Mouse (Mus musculus) layer of hippocampus, adult 11-12 months (tissue): ENCODE data around the gene Dnal4.

Source experiments
- DNase-seq: peaks from one replicate; pipeline ENCODE4 v3.0.0; 2022; ENCODE audit warnings: low spot score

The Dnal4 gene

DNA sequence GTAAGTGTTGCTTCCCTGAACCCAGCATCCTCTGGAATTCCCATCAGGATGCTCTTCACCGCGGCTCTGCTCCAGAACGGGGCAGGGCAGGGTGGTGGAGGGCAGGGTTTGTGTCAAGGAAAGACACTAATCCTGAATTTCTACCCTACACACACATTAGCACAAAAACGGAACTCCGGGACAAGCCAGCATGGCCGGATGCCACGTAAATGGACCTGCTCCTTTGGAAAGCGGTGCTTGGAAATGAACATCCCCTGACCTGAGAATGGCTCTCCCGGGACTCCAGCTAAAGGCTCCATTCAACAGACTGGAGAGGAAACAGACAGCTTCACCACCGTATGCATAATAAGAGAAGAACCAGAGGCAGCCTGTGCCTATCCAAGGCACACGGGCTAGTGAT lies 23.1 kb upstream of the Dnal4 start:
- DNase-seq: no peak

DNA sequence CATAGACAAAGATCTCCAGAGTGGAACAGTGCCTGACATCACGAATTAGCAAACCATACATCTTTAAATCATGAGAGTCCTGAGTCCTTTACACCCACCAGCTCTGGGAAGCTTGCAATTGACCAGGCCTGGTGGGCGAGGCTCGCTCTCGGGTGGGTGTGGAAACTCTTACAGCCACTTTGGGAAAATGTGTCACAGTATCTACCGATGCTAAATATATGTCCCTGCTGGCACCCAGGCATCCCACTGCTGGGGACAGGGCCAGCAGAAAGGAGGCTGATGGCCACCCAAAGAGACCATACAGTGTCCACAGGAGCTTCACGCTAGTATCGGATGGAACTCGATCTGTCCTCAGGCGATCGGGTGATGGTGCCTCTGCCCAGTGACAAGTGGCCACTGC lies 20.9 kb upstream of the Dnal4 start:
- DNase-seq: no peak

DNA sequence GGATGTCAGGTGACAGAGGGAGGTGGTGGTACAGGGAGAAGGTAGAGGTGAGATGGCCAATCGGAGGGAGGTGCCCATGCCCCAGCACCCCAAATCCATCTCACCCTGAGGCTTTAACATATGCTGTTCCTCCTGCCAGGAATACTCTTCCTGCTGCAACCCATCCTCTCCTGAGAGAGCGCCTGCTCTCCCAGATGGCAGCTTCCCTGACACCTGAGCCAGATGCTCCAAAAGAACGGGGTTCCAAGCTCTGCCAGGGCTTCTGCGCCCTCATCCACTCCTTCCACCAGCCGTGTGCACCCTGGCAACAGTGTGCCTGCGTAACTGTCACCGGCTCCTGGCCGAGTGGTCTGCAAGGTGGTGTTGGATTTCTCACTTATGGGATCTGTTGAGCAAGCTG lies 20.0 kb upstream of the Dnal4 start:
- no peak for DNase-seq

DNA sequence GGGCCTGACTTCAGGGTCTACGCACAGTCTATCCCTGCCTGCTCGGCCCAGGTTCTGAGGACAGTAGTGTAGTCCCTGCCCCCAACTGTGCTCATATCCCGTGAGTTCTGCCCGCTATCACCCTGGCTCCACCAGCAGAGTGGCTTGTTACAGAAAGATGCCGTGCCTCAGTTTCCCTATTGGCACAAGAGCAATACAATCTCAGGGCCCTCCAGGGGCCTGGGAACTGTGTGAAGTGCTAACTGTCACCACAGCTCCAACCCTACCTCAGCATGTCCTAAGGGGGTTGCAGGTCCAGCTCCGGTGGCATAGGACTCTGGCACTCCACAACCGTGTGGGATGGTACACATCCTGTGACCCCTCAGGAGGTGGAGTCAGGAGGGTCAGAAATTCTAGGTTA lies 19.4 kb upstream of the Dnal4 start:
- no peak for DNase-seq

DNA sequence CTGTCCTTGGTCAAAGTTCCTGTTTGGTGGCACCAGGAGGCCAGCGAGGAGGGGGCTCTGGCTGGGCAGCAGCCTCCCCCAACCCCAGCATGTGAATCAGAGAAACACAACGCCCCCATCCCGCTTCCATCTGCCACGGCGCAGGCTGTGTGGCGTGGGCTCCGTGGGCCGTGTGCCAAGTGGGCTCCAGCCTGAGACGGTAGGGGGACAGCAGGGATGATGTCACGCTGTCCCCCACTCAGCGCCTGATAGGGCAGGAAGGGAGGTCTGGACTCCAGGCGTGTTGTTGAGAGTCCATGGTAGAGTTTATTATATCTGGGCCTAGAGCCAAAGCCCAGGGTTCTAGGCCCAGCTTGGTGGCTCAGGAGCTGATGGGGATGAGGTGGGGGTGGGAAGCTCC lies 18.6 kb upstream of the Dnal4 start:
- DNase-seq: peak; percentile 78

DNA sequence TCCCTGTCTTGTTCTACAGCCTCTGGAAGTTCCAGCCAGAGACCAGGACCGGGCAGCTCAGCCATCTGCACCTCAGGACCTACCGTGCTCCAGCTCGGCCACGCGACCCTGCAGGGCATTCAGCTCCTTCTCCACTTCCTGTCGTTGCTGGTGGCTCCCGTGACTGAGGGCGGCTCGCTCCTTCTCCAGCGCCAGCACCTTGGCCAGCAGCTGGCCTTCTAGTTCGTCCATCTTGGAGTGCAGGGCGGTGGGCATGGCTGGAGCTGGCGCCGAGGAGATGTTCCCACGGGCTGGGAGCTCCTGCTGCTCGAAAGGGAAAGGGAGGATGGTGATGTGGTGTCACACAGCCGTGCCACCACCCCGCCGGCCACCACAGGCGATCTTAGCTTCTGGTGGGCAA lies 16.5 kb upstream of the Dnal4 start:
- DNase-seq: no peak

DNA sequence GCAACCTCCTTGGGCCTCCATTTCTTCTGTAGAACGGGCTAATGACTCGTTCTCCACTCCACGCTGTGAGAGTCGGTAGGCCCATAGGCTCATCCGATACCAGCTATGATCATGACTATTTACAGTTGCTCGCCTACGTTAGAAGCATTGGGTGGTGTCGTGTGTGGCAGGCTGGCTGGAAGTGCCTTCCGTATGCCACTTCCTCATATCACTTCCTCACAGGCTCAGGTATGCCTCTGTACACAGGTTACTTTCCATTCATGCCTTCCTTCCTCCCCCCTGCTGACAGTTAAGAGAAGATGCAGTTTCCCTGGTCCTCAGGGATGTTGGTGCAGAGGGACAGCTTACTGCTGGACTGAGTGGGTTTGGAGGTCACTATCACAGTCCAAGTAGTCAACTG lies 15.4 kb upstream of the Dnal4 start:
- DNase-seq: no peak

DNA sequence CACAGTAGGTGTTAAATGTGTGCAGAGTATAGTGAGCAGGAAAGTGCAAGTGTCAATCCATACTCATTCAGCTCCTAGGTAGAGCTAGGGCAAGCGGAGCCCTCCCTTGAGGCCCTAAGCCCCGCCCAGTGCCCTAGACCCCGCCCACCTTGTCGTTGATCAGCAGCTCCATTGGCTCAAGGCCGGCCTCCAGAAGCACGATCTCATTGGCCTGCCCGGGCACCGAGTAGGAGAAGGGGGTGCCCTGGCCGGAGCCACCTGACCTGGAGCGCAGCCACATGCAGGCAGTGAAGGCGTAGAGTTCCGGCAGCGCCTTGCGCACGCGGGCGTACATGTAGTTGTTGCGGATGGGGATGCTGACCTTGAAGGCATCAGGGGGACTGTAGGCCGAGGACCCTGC lies 14.8 kb upstream of the Dnal4 start:
- no peak for DNase-seq

DNA sequence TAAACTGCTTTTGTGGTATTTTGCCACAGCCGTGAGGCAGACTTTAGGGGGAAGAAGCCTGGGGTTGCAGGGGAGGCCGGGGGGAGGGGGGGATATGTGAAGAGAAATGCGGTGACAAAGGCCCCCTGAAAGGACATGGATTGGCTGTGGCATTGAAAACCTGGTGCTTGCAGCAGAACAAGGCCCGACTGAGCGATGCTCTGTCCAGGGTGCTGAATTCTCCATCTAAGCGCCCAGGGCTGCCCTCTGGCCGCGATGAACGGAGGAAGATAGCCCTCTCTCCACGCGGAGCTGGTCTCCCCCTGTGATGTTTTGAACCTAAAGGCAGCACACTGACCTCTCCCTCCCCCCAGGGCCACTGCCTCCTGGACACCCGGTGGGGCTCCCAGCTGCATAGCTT lies 13.9 kb upstream of the Dnal4 start:
- no peak for DNase-seq

DNA sequence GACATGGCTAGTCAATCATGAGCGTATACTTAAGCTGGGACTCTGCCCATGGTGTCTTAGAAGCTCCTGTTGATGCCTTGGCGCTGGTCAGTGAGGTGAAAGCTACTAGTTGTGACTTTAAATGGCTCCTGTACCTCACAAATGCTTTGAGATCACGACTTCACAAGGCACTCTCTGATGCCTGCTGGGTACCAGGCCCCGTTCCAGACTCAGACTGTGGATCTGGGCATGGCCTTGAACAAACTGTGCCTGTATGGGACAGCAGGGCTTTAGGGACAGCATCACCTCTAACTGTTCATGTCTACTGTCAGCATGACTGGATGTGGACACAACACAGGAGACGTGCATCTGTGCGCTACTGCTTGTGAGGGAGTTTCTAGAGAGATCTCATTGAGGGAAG lies 13.3 kb upstream of the Dnal4 start:
- no peak for DNase-seq

DNA sequence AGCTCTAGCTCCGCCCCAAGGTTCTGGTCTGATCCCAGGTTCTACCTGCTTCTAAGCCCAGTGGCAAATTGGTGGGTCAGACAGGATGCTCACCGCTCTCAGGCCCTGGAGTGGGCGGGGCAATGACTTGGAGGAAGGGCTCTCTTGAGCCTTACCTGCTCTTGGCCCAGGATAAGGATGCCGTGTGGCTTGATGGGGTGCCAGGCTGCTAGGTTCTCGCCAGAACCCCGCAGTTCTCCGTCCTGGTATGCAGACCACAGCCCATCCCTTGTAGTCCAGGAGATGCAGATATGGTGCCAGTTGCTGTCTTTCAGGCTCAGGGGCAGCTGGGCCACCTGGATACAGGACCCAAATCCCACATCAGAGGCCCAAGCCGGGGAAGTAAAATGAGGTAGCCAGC lies 12.5 kb upstream of the Dnal4 start:
- DNase-seq: no peak

DNA sequence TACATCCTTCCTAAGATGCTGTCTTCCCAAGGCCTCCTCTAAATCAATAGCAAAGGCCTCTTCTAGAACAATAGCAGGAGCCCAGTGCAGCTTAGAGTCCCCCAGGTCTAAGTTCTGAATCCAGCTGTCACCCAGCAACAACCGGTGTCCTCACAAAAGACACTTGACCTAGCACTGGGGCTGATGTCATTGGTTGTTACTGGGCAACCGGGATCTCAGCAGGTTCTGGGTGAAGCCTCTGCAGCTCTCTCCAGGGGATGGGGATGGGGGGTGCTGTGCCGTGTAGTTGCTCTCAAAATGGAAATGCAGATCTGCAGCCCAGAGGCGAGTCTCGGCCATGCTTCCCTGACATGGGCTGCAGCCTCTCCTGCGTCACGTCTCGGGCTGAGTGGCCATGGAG lies 10.2 kb upstream of the Dnal4 start:
- no peak for DNase-seq

DNA sequence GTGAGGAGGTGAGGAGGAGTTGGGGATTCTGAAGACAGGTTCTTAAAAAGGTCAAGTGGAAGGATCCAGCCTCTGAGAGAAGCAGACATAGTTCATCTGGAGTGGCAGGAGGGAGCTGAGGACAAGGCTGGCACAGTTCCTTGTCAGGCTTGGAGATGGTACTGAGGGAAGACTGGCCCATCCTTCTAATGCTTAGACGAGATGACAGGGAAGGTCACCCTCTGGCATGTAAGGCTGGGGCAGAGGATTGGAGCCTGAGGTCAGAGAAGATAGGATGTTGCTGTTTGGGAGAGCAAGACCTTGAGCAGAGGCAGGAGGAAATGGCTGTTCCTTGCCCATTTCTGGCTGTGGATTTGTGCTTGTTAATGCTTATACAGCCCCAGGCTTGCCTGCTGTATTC lies 7.4 kb upstream of the Dnal4 start:
- no peak for DNase-seq

DNA sequence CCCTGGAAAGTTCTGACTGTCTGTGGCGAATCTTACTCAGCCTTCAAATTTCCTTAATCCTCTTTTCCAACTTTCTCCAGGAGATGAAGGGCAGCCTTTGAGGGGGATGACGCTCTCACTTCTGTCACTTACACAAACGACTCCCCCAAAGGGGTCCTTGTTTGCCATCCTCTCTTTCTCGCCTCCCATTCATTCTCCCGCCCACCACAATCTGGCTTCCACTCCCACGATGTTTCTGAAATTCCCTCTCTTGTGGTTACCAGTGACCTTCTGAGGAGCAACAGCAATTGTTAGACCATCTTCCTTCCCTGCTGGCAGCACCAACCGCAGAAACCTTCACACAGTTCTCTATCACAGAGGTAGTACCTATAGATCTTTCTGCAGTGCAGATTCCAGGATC lies 2.0 kb downstream of the Dnal4 start:
- DNase-seq: no peak

DNA sequence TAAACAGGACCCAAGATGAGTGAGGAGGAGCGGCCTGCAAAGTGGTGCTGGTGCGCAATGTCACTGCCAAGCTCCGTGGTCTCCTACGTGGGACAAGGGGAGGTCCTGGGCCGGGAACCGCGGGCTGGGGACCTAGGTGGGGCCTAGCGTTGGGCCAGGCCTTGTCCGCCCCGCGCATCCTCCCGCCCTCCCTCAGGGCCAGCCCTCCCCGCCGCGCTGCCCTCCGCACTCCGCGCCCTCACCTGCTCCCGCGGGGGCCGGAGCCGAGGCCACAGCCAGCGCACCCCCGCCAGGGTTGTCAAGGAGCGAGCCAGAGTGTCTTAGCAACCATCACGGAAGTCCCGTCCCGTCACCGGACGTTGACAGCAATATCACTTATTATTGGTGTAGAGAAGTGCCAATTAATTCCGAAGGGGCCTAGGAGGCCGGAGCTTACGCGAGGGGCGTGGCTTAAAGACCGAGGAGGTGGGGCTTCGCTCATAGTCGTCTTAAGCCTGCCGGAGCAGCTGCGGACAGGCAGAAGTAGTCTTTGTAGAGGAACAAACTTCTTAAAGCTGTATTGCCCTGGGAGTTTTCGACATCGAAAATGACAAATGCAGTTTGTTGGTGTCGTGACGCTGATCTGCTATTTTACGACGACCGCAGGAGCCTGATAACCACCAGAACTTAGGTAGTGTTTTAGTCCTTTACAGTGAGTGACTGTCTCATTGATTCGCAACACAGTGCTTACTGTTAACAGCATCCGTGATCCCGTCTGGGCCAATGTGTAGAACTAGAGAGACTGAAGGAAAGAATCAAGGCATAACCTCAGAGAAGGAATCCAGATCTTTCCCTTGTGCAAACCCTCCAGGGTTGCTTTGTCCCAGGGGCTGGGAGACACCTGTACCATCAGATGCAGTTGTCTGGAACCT lies 3.3 kb downstream of the Dnal4 start:
- peak; percentile 96 for DNase-seq

DNA sequence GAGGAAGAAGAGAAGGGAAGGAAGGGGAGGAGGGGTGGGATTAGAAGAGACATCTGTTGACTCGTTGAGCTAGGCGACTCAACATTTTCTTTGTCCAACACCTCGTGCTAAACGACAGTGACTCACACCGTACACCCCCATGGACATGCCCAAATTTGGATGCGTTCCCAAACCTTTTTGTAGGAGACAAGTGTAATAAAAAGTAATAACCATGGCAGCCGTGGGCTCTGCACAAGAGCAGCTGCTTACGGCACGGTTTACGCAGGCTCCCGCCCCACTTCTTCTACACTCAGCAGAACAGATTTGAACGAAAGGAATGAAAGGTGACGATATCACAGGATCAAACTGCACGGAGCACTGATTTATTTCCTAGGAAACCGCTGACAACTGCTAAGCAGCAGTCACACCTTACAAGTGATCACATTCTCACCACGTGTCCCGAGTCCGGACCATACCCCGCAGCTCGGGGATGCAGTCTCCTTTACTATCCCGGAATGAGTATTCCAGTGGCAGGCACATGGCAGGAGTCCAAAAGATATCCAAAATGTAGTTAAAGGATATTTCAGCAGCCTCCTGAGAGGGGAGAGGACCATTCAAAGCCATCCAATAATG lies 6.9 kb downstream of the Dnal4 start:
- no peak for DNase-seq

DNA sequence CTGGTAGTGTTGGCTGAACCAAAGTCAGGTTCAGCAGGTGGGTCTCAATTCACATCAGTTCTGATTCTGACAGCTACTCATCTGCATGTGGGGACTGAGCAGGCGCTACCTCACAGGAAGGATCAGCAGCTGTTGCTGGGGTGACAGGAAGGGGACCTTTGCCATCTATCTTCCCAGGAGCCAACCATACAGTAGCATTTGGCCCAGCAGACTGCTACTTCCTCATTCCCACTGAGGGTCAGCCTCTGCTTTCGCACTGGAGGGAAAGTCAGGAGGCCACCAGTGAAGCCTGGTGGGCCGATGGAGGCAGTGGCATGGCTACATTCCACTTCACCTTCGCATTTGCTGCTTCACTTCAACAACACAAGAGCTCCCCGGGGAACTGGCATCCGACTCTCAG lies 9.3 kb downstream of the Dnal4 start:
- DNase-seq: no peak

DNA sequence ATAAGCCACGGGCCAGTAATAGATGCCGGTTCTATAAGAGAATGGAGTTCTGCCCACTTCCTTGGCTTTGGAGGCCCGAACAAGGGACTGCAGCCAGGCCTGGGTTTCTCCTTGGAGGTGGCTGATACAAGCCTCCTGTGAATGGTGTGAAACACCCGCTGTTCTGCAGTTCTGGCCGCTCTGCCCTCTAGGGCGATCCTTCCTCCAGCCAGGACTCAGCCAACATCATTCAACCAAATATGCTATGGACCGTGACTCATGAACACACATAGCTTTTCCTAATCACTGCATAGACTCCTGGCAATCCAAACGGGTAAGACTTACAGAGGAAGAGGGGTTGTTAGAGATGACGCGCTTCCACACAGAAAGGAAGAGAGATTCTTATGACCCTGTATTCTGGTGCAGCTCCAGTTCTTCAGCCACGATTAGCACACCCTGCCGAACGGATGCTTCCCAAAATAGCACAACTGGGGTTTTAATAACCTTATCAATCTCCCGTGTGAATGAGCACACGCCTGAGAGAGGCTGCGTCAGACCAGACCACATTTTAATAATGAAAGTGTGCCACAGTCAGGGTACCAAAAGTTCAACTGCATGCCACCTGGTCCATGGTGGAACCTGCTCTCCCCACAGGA lies 10.2 kb downstream of the Dnal4 start:
- DNase-seq: no peak

DNA sequence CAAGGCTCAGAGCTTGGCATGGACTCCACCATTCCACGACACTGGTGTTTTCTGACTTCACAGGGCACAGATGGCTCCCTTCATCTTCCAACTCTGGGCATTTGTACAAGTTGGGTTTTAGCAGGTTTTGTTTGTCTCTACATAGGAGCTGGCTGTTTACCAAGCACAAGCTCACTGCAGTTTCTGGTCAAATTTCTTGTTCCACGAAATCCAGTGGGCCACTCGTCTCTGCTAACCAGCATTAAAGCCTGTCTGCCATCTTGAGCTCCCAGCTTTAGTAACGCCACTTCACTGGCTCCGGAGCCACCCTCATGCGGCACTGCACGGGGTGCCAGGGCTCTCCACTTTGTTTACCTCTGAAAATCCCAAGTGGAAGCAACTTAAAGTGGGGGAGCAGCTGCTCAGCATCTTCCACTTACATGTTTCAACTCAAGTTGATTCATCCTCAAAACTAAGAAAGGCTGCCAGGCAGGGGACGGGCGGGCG lies 11.0 kb downstream of the Dnal4 start:
- peak; percentile 59 for DNase-seq

DNA sequence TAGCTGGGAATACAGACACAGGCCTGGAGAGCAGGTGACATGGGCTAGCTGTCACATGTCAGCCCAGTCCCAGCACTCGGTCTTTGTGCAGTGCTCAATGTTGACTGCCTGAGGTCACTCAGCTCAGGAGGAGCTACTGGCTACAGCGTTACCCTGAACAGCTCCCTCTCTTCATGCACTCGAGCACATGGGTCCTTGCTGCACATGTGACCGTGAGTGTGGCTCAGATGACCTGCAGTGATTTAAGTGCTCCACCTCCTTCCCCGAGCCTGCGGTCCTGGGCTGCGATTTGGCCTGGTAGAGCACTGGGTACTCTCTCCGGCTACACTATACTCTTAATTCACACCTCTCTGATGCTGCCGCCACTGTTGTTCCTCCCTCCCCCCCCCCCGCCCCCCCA lies 11.5 kb downstream of the Dnal4 start:
- no peak for DNase-seq

DNA sequence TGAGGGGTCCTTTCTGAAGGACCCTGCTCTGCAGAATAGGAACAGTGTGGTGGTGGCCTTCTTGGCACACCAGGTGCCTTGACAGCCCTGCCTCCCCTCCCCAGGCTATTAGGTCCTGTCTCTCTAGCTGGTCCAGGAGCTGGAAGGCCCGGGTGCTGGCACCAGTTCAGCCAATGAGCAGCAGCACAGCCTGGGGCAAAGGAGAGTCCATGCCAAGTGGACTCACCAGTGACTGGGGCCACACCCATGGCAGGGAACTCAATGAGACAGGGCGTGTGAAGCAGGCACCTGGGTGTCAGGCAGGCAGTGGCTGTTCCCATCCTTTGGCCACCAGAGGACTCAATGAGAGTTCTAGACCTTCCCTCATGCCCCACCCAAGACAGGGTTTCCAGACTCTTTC lies 12.3 kb downstream of the Dnal4 start:
- no peak for DNase-seq

DNA sequence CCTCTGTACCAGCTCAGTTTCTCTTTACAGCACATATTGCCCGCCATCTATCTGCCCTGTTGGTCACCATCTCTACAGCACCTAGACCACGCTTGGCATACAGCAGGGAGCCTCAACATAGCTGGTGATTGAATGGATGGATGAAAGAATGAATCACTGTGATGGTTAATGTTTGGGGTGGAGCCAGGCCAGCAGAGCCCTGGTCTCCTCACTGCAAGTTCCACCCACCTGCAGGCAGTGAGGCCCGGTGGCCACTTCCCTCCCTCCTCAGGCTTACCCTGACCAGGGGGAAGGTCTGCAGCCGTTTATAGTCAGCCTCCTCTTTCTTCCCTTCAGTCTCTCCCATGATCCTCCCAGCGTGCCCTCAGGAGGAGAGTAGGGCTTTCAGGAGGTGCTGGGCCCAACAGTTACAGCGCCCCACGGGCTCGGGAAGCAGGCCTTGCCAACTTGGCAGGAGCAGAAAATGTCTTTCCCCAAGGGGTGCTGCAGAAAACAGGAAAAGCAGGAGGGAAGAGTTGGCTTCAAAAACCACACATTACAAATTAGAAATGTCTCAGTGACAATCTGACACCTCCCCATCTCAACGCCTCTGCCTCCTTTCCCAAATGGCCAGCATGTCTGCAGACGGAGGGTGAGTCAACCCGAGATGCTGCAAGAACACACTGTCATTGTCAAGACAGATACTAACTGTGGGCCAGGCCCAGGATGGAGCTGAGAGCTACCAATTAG lies 12.9 kb downstream of the Dnal4 start:
- no peak for DNase-seq
